Mouse (Mus musculus) B cell, adult (primary cell): ENCODE results near the gene Lsamp. TPM values are rescaled to one million over a fixed set of nuclear protein-coding genes. Genes with fewer than 3 reads are reported as not detected.

ENCODE experiments used
- total RNA-seq: library from RNA; stranded (reverse); gene quantifications from 4 replicates; pipeline ENCODE4 v1.2.4, GENCODE M21; 2023; ENCODE audit not compliant: inconsistent age

The Lsamp gene
- not detected in 4 replicates for total RNA-seq

GRCm38 (mm10) chr16:39984205-39984634 is at the start of gene Lsamp:
TSS of gene Lsamp (plus strand) at chr16:39984361.

